Mouse (Mus musculus) T-helper 17 cell (primary cell): ENCODE results near the gene Zfp68.

Experiments used
- in situ Hi-C, 2 experiments: fragments of 300-600 bp; cut with MboI, MseI; formaldehyde crosslinking; loops; 1 replicate in 1 of 2; 2 replicates in 1 of 2; pipeline ENCODE4 v1.15.1; 2025; ENCODE audit warnings: high pct_unique_total_duplicates in 2 of 2

The Zfp68 gene

GRCm38 (mm10) chr5:138619211-138620128 is at the start of gene Zfp68:
Gene Zfp68 (minus strand): TSS chr5:138619761.
- in situ Hi-C loops, result loop anchor here (5.0 to 10.0 kb wide), 3 partner anchors 175 to 422 kb away; partner anchors contain the start of genes Gal3st4 (in 1 of the 2), Gm43720 (in 1 of the 2) and Zfp157 (in 1 of the 2)

DNA sequence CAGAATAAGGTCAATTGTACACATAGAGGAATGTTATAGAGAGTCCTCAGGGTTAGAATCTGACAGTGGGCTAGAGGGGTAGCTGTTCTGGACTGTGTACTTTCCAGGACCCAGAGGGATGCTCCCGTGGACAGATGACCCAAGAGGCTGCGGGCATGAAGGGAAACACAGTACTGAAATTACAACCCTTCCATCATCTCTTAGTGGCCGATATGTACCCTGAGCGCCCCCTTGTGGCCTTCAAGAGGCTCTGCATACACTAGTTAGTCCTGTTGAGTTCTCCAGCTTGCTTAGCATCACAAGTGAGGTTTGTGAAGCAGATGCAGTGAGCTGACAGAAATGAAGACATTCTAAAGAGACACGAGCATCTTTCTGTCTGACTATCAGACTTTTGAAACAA is 39.4 kb upstream of the Zfp68 start:
- in situ Hi-C loops, result loop anchor here (5.0 to 10.0 kb wide), 5 partner anchors 82 to 374 kb away; partner anchors contain the start of genes Gpc2 (in 1 of the 2) and Stag3 (in 1 of the 2)

DNA sequence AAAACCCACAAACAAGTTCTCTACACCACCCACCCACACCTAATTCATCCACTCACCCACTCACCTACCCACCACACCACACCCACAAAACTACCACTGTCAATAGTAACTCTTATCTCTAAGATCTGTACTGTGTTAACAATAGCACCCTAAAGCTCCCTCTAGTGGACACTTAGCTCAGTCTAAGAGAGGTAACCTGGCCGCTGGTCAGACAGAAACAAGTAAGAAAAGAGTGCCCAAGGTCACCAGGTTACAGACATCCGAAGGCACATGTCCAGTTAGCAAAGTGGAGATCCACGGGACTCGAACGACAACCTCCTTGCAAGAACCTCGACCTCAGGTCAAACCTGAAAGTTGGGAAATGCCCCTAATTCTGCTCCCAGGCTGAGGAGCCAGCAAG is 38.3 kb upstream of the Zfp68 start:
- in situ Hi-C loops, result loop anchor here (5.0 to 10.0 kb wide), 5 partner anchors 81 to 373 kb away; partner anchors contain the start of genes Gpc2 (in 1 of the 2) and Stag3 (in 1 of the 2)

- in situ Hi-C loops, result loop anchor here (5.0 to 10.0 kb wide), 5 partner anchors 80 to 373 kb away; partner anchors contain the start of genes Gpc2 (in 1 of the 2) and Stag3 (in 1 of the 2)
Observed at GRCm38 (mm10) chr5:138657407-138657806, 37.8 kb upstream of the Zfp68 start.

DNA sequence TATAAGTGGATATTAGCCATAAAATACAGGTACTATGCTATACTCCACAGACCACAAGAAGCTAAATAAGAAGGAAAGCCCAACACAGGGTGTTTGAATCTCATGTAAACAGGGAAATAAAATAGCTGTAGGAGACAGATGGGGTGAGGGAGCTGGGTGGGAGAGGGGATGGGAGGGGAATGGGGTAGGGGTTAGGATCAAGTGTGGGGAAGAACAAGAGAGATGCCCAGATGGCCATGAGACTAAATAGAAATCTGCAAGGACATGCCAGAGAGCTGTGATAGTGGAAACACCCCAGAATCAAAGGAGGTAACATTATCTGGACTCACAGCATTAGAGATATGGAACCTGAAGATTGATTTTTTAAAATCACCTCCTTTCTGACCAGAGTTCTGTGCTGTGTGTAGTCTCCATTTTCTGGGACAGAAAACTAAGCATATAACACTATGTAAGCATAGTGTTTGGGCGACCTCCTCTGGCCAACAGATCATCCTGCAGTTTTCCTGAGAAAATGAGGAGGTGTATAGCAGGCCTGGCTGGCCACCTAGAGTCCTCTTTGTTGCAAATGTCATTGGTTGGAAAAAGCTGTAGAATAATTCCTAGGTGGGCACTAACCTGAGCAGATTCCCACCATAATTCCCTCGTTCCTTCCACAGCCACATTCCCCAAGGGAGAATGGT is 37.1 kb upstream of the Zfp68 start:
- in situ Hi-C loops, result loop anchor here (5.0 to 10.0 kb wide), 5 partner anchors 79 to 372 kb away; partner anchors contain the start of genes Gpc2 (in 1 of the 2) and Stag3 (in 1 of the 2)

- in situ Hi-C loops, result loop anchor here (5.0 to 10.0 kb wide), 4 partner anchors 39 to 368 kb away; partner anchors contain the start of genes Gpc2 (in 1 of the 2) and Stag3 (in 1 of the 2)
Observed at GRCm38 (mm10) chr5:138652911-138653310, 33.4 kb upstream of the Zfp68 start.

DNA sequence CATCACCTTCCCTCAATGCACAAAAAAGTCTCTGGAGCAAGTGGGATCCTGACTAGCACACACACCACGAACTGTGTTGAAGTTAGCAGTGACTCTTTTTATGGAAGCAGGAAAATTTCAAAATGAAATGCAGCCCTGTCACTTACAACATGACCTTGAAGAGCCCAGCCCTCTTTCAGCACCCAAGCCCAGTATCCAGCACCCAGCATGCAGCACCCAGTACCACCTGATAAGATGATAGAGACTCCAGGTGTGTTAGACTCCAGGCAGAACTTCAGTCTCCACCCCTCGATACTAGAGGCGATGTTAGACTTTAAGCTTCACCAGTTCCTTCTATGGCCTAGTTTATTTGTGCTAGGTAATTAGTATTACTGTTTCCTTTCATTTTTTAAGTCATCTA is 22.2 kb upstream of the Zfp68 start:
- in situ Hi-C loops, result no loop called here

GRCm38 (mm10) chr5:138641081-138641480 is 21.5 kb upstream of the Zfp68 start:
- in situ Hi-C loops, result no loop called here

- in situ Hi-C loops, result loop anchor here (5.0 to 10.0 kb wide), 2 partner anchors 54 to 68 kb away; no protein-coding TSS in a partner anchor
Observed at GRCm38 (mm10) chr5:138636486-138636885, 16.9 kb upstream of the Zfp68 start.

DNA sequence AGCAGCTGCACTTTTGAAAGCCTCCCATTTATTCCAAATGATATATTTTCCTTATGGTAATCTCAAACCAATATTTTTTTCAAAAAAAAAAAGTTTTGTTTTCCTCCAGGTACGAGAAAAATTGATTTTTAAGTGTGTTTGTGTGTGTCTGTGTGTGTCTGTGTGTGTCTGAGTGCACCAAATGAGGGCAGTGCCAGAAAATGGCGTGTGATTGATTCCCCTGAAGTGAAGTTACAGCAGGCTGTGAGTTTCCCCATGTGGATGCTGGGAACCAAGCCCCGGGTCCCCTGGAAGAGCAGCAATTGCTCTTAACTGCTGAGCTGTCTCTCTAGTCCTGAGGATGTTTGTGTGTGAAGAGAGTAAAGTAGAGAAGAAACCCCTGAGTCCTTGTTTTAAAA is 3.9 kb upstream of the Zfp68 start:
- in situ Hi-C loops, result loop anchor here (5.0 to 10.0 kb wide), 3 partner anchors 179 to 426 kb away; partner anchors contain the start of genes Gal3st4 (in 1 of the 2), Gm43720 (in 1 of the 2) and Zfp157 (in 1 of the 2)

DNA sequence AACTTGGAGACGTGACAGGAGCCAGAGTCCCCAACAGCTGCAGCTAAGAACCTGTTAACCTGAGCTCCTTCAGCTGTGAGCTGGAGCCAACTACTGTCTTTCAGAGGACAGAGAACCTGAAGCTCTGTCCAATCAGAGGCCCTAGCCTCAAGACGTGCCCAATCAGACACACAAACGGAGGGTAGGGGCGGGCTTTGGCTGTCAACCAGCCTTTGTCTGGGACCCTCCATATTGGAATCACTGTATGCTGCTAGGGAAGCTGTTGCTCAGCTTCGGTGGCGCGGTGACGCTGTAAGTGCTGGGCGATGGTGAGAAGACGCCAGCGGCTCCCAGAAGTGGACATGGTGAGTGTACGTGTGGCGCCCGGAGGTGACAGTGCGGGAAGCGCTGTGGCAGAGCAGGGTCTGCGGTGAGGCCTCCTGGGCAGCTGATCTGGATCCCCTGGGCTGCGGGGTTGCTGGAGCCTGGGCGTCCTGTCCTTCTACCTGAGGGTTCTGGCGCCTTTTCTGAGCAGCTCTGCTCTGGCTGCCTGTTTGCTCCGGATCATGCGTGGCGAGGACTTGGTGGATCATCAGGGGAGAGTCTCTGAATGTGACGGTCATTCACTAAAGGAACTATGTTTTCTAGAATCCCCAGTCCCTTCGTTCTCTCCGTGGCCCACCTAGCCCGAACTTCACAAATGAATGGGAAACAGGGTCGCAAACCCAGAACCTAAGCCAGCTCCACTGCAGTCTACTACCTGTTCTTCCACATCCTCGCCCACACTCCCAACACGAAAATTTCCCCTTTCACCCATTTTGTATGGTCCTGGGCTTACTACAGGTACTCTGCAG is 3.3 kb upstream of the Zfp68 start, which contains the start of gene A430033K04Rik:
Gene A430033K04Rik, plus strand, starts transcription at position 215 of the 833 bp plus-strand sequence.
- in situ Hi-C loops, result loop anchor here (5.0 to 10.0 kb wide), 3 partner anchors 178 to 426 kb away; partner anchors contain the start of genes Gal3st4 (in 1 of the 2), Gm43720 (in 1 of the 2) and Zfp157 (in 1 of the 2)

GRCm38 (mm10) chr5:138620836-138621235 is 1.3 kb upstream of the Zfp68 start:
- in situ Hi-C loops, result loop anchor here (5.0 to 10.0 kb wide), 3 partner anchors 176 to 424 kb away; partner anchors contain the start of genes Gal3st4 (in 1 of the 2), Gm43720 (in 1 of the 2) and Zfp157 (in 1 of the 2)

DNA sequence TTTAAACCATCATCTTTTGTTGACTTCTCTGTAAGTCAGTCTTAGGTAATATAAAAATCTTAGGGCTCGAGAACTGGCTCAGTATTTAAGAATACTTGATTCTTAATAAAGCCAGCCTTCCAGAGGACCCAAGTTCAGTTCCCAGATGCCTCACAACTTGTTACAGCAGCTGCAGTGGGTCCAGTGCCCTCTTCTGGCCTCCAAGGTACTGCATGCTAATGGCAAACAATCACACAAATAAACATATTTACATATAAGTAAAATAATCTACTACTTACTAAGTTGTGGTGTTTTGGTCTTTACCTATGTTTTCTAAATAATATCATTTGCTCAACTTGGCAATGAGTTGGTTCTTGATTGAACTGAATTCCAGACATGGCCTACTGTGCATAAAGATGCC is 1.2 kb downstream of the Zfp68 start:
- in situ Hi-C loops, result no loop called here

DNA sequence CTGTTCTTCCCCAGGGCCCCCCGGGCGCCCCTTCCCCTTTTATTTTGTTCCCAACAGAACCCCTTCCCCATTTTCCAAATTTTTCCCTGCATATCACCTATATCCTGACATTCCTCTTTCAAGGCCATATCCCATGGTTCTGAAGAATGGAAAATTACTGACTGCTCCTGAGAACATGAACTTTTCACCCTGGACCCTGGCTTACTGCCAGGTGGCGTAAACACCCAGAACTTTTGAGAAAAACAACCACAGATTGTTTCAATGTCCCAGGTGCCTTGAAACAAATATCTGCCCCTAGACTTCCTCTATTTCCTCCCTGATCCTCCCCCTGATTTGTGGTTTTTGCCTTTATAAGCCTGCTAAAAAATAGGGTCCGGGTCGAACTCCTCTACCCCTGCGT is 32.2 kb downstream of the Zfp68 start:
- in situ Hi-C loops, result no loop called here

- in situ Hi-C loops, result no loop called here
Observed at GRCm38 (mm10) chr5:138571623-138572022, 47.9 kb downstream of the Zfp68 start.

GRCm38 (mm10) chr5:138564612-138565011 is 54.9 kb downstream of the Zfp68 start, which contains the start of gene 1700123K08Rik:
Gene 1700123K08Rik (minus strand): TSS chr5:138564712.
- in situ Hi-C loops, result loop anchor here in 1 of 2 experiments (5.0 kb wide), 1 partner anchor 138 kb away; no protein-coding TSS in a partner anchor
